Mouse (Mus musculus) liver, postnatal 0 days (tissue): ENCODE measurements at regions not wholly inside any gene's neighbourhood (a gene's known extent, or its start where the extent isn't known, plus 50 kb on each side); places are given as distances from the start of the nearest gene placed in this dataset.

ENCODE experiments used
- ATAC-seq: fragments of 200-750 bp; cut with Nextera tagmentation; 2 replicates; pipeline ENCODE4 v1.8.0; 2017; ENCODE audit warnings: mild to moderate bottlenecking, moderate library complexity
- DNase-seq: peaks from one replicate; pipeline ENCODE4 v3.0.0-alpha.2; 2016
- H3K27ac ChIP-seq: fragments of 300-500 bp; sonication (generic); 2 replicates; pipeline ENCODE4 v1.5.1; 2014; ENCODE audit warnings: antibody characterized with exemption, moderate library complexity, mild to moderate bottlenecking, low read depth
- H3K27me3 ChIP-seq: fragments of 300-500 bp; sonication (generic); 2 replicates; pipeline ENCODE4 v1.6.1; 2014; ENCODE audit warnings: low read length, control low read depth, mixed read lengths; ENCODE audit not compliant: insufficient read depth
- H3K36me3 ChIP-seq: fragments of 300-500 bp; sonication (generic); replicated peaks from 2 replicates; pipeline ENCODE4 v1.6.1; 2014; ENCODE audit warnings: mild to moderate bottlenecking, control low read depth, low read length, moderate library complexity, mixed read lengths; ENCODE audit not compliant: insufficient read depth
- H3K4me1 ChIP-seq: fragments of 300-500 bp; sonication (generic); 2 replicates; pipeline ENCODE4 v1.6.1; 2014; ENCODE audit warnings: antibody characterized with exemption, mild to moderate bottlenecking, control low read depth; ENCODE audit not compliant: insufficient read depth
- H3K4me2 ChIP-seq: fragments of 300-500 bp; sonication (generic); 2 replicates; pipeline ENCODE4 v1.6.1; 2014; ENCODE audit warnings: low read depth, mild to moderate bottlenecking, low read length, moderate library complexity, mixed read lengths
- H3K4me3 ChIP-seq: fragments of 300-500 bp; sonication (generic); 2 replicates; pipeline ENCODE4 v1.5.1; 2014; ENCODE audit warnings: low read depth, low read length
- H3K9ac ChIP-seq: fragments of 300-500 bp; sonication (generic); replicated peaks from 2 replicates; pipeline ENCODE4 v1.6.1; 2014; ENCODE audit warnings: mild to moderate bottlenecking, moderate library complexity
- H3K9me3 ChIP-seq: fragments of 300-500 bp; sonication (generic); 2 replicates; pipeline ENCODE4 v1.6.1; 2016; ENCODE audit warnings: mild to moderate bottlenecking, control low read depth, low read length, mixed read lengths
- CTCF ChIP-seq: sonication (generic); IDR thresholded peaks from 2 replicates; pipeline ENCODE4 v1.5.1; 2016; ENCODE audit warnings: antibody characterized with exemption, low read depth
- EP300 ChIP-seq: IDR thresholded peaks from 2 replicates; pipeline ENCODE4 v1.6.1; 2016; ENCODE audit warnings: antibody characterized with exemption, low read depth, mild to moderate bottlenecking
- WGBS: fragments of 180-500 bp; shearing (Covaris S2); extraction: QIAGEN DNeasy Blood & Tissue Kit; methylation state at CpG from one replicate; pipeline ENCODE4 v1.1.7; 2014; ENCODE audit not compliant: insufficient replicate concordance; 5-methylcytosine and 5-hydroxymethylcytosine counted together

- ATAC-seq (no peak), DNase-seq (no peak)
- 40% methylated on average over 3 of the region's 3 CpGs for WGBS
- Histone ChIP-seq H3K27me3 (no peaks in the 10 kb centered on the region), H3K4me3 (no peak overlapping the region), H3K36me3 (no peaks in the 10 kb centered on the region), H3K9me3 (no peaks in the 10 kb centered on the region), H3K4me2 (no peak overlapping the region), H3K27ac (no peak overlapping the region), H3K9ac (no peak overlapping the region), H3K4me1 (no peaks in the 10 kb centered on the region)
- TF ChIP-seq EP300 (no peak), CTCF (no peak)
Measured at GRCm38 (mm10) chr2:78418561-78419338, 449.2 kb upstream of the Ube2e3 start.

GRCm38 (mm10) chr2:78416574-78417109, 451.3 kb upstream of the Ube2e3 start:
- H3K9ac ChIP-seq = no peak overlapping the region
- no peak for ATAC-seq
- no peak for TF ChIP-seq EP300
- no peak for TF ChIP-seq CTCF
- no peak overlapping the region for H3K4me2 ChIP-seq
- WGBS = 39% methylated on average over 2 of the region's 2 CpGs
- DNase-seq = no peak
- H3K36me3 ChIP-seq = no peaks in the 10 kb centered on the region
- no peak overlapping the region for H3K4me3 ChIP-seq
- no peaks in the 10 kb centered on the region for H3K27me3 ChIP-seq
- no peak overlapping the region for H3K27ac ChIP-seq
- no peaks in the 10 kb centered on the region for H3K9me3 ChIP-seq
- no peaks in the 10 kb centered on the region for H3K4me1 ChIP-seq

- H3K4me3 ChIP-seq = no peak overlapping the region
- H3K27ac ChIP-seq = no peak overlapping the region
- no peak for TF ChIP-seq CTCF
- no peak for TF ChIP-seq EP300
- 76% methylated on average over 4 of the region's 4 CpGs for WGBS
- DNase-seq (no peak), ATAC-seq (no peak)
- no peak overlapping the region for H3K4me2 ChIP-seq
- no peaks in the 10 kb centered on the region for H3K27me3 ChIP-seq
- H3K9ac ChIP-seq = no peak overlapping the region
- H3K36me3 ChIP-seq = no peaks in the 10 kb centered on the region
- no peaks in the 10 kb centered on the region for H3K4me1 ChIP-seq
- H3K9me3 ChIP-seq = no peaks in the 10 kb centered on the region
Measured at GRCm38 (mm10) chr2:78412985-78413384, 454.9 kb upstream of the Ube2e3 start.

- H3K9ac ChIP-seq = no peak overlapping the region
- TF ChIP-seq CTCF (no peak), EP300 (no peak)
- no peaks in the 10 kb centered on the region for H3K36me3 ChIP-seq
- H3K27ac ChIP-seq = no peak overlapping the region
- H3K27me3 ChIP-seq = no peaks in the 10 kb centered on the region
- DNase-seq (no peak), ATAC-seq (no peak)
- WGBS = 58% methylated on average over 3 of the region's 3 CpGs
- H3K4me1 ChIP-seq = no peaks in the 10 kb centered on the region
- no peak overlapping the region for H3K4me3 ChIP-seq
- no peak overlapping the region for H3K4me2 ChIP-seq
- H3K9me3 ChIP-seq = no peaks in the 10 kb centered on the region
Measured at GRCm38 (mm10) chr2:78403890-78404289, 457.7 kb upstream of the Cwc22 start.

- no peaks in the 10 kb centered on the region for H3K27me3 ChIP-seq
- no peaks in the 10 kb centered on the region for H3K9me3 ChIP-seq
- TF ChIP-seq CTCF = no peak
- no peak for TF ChIP-seq EP300
- no peak for DNase-seq
- no peaks in the 10 kb centered on the region for H3K4me1 ChIP-seq
- no peak overlapping the region for H3K4me2 ChIP-seq
- H3K9ac ChIP-seq = no peak overlapping the region
- H3K36me3 ChIP-seq = no peaks in the 10 kb centered on the region
- no peak for ATAC-seq
- H3K4me3 ChIP-seq = no peak overlapping the region
- H3K27ac ChIP-seq = no peak overlapping the region
Measured at GRCm38 (mm10) chr2:78399236-78399635, 453.1 kb upstream of the Cwc22 start.

- H3K9me3 ChIP-seq = no peaks in the 10 kb centered on the region
- H3K4me2 ChIP-seq = no peak overlapping the region
- DNase-seq = no peak
- H3K9ac ChIP-seq = no peak overlapping the region
- H3K4me3 ChIP-seq = no peak overlapping the region
- H3K4me1 ChIP-seq = no peaks in the 10 kb centered on the region
- H3K27me3 ChIP-seq = no peaks in the 10 kb centered on the region
- no peak for ATAC-seq
- H3K36me3 ChIP-seq = no peaks in the 10 kb centered on the region
- WGBS = 49% methylated on average over 3 of the region's 3 CpGs
- no peak for TF ChIP-seq CTCF
- TF ChIP-seq EP300 = no peak
- H3K27ac ChIP-seq = no peak overlapping the region
Measured at GRCm38 (mm10) chr2:78396924-78397323, 450.7 kb upstream of the Cwc22 start.
